Mouse (Mus musculus): ENCODE results near the gene Tprg. TPM values are rescaled to one million over a fixed set of nuclear protein-coding genes. Genes with fewer than 3 reads are reported as not detected.

Gene Tprg
- polyA plus RNA-seq, 1 experiment from 2014 or later, result 0.23 TPM

DNA sequence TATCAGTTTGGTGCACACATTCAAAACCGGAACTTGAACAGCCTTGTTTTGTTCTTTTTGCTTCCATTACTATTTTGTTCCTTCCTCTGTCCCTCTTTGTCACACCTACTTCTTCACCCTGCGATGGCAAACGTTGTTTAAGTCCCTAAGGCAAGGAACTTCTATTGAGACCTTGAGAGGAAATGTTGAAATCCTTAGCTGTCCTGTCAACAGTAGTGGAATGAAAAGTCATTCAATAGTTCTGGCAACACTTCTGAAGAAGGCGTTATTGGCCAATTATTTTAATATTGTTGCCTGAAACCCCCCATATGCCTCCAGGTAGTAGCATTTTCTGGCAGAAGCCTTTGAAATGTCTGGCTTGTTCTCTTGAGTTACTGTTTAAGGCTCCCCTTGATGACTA lies 137.4 kb downstream of the Tprg start:
- DNase-seq (ENCODE audit: low spot score), result no peak
- no peak overlapping the region for H3K9ac ChIP-seq (ENCODE audit: low read length)
- H3K27me3 ChIP-seq (ENCODE audit: control insufficient read depth, insufficient read depth, low read length), result no peaks in the 10 kb centered on the region
- no peak overlapping the region for H3K4me3 ChIP-seq (ENCODE audit: low read depth, low read length)
- H3K36me3 ChIP-seq (ENCODE audit: control insufficient read depth, insufficient read depth, low read length), result no peaks in the 10 kb centered on the region
- 94% methylated on average over 4 of the region's 4 CpGs for WGBS
- no peaks in the 10 kb centered on the region for H3K9me3 ChIP-seq (ENCODE audit: control insufficient read depth, low read length)
- ATAC-seq (ENCODE audit: insufficient number of reproducible peaks, low FRiP score, low TSS enrichment, low read depth), result no peak
- no peaks in the 10 kb centered on the region for H3K4me1 ChIP-seq (ENCODE audit: control insufficient read depth, insufficient read depth, low read length)
- no peak overlapping the region for H3K4me2 ChIP-seq (ENCODE audit: low read depth, severe bottlenecking)
- no peak overlapping the region for H3K27ac ChIP-seq (replicated peaks; ENCODE audit: low read depth, low read length)

DNA sequence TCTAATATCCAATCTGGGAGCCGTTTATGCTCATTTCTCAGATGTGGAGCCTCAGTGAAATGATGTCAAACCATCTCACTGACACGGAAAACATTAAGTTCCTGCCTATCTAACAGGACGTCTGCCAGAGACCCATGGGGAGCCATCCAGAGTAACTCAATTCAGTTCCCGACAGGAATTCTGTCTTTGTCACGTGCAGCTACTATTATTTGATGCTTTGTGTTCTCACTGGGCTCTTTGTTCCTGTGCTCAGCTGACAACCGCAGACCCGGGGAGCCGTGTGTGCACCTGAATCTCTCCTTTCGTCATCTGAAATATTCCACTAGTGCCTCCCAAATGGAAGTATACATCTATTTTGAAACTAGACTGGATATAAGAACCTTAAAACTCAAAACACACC lies 138.3 kb downstream of the Tprg start:
- Histone ChIP-seq H3K4me2 (ENCODE audit: low read depth, severe bottlenecking) (no peak overlapping the region), H3K4me1 (ENCODE audit: control insufficient read depth, insufficient read depth, low read length) (no peaks in the 10 kb centered on the region), H3K27ac (replicated peaks; ENCODE audit: low read depth, low read length) (no peak overlapping the region), H3K9me3 (ENCODE audit: control insufficient read depth, low read length) (no peaks in the 10 kb centered on the region), H3K9ac (ENCODE audit: low read length) (no peak overlapping the region), H3K36me3 (ENCODE audit: control insufficient read depth, insufficient read depth, low read length) (no peaks in the 10 kb centered on the region), H3K4me3 (ENCODE audit: low read depth, low read length) (no peak overlapping the region), H3K27me3 (ENCODE audit: control insufficient read depth, insufficient read depth, low read length) (no peaks in the 10 kb centered on the region)
- ATAC-seq (ENCODE audit: insufficient number of reproducible peaks, low FRiP score, low TSS enrichment, low read depth), result no peak
- no peak for DNase-seq (ENCODE audit: low spot score)
- WGBS, result 85% methylated on average over 9 of the region's 9 CpGs

GRCm38 (mm10) chr16:25425376-25425775 lies 138.8 kb downstream of the Tprg start:
- Histone ChIP-seq H3K27me3 (ENCODE audit: control insufficient read depth, insufficient read depth, low read length) (no peaks in the 10 kb centered on the region), H3K36me3 (ENCODE audit: control insufficient read depth, insufficient read depth, low read length) (no peaks in the 10 kb centered on the region), H3K9ac (ENCODE audit: low read length) (no peak overlapping the region), H3K4me2 (ENCODE audit: low read depth, severe bottlenecking) (no peak overlapping the region), H3K4me1 (ENCODE audit: control insufficient read depth, insufficient read depth, low read length) (no peaks in the 10 kb centered on the region), H3K9me3 (ENCODE audit: control insufficient read depth, low read length) (no peaks in the 10 kb centered on the region), H3K27ac (replicated peaks; ENCODE audit: low read depth, low read length) (no peak overlapping the region), H3K4me3 (ENCODE audit: low read depth, low read length) (no peak overlapping the region)
- DNase-seq (ENCODE audit: low spot score), result no peak
- no peak for ATAC-seq (ENCODE audit: insufficient number of reproducible peaks, low FRiP score, low TSS enrichment, low read depth)
- WGBS, result 75% methylated on average over 1 of the region's 1 CpGs

DNA sequence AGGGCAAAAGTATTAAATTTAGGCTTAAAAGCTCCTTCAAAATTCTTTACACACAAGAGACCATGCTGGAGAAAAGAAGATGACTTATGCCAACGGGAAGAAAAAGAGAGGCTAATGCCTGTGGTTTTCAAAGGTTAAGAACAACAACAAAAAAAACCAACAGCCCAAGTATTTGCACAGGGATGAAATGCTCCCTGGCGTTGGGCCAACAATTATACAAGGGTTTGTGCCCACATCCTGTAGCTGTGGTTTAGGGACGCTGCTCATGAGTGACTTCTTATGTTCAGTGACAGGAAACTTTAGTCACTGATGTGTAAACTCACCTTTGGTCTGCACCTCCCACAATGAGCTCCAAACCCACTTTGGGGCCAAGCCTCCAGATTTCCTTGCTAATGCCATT lies 139.6 kb downstream of the Tprg start:
- H3K4me1 ChIP-seq (ENCODE audit: control insufficient read depth, insufficient read depth, low read length), result no peaks in the 10 kb centered on the region

GRCm38 (mm10) chr16:25440039-25440438 lies 153.4 kb downstream of the Tprg start:
- no peaks in the 10 kb centered on the region for H3K9me3 ChIP-seq (ENCODE audit: control insufficient read depth, low read length)
- H3K9ac ChIP-seq (ENCODE audit: low read length), result no peak overlapping the region
- no peak for DNase-seq (ENCODE audit: low spot score)
- 75% methylated on average over 2 of the region's 2 CpGs for WGBS
- no peaks in the 10 kb centered on the region for H3K36me3 ChIP-seq (ENCODE audit: control insufficient read depth, insufficient read depth, low read length)
- no peak overlapping the region for H3K4me2 ChIP-seq (ENCODE audit: low read depth, severe bottlenecking)
- H3K4me3 ChIP-seq (ENCODE audit: low read depth, low read length), result no peak overlapping the region
- no peak overlapping the region for H3K27ac ChIP-seq (replicated peaks; ENCODE audit: low read depth, low read length)
- no peaks in the 10 kb centered on the region for H3K4me1 ChIP-seq (ENCODE audit: control insufficient read depth, insufficient read depth, low read length)
- H3K27me3 ChIP-seq (ENCODE audit: control insufficient read depth, insufficient read depth, low read length), result no peaks in the 10 kb centered on the region
- ATAC-seq (ENCODE audit: insufficient number of reproducible peaks, low FRiP score, low TSS enrichment, low read depth), result no peak

More for the DNA sequence above, 139.6 kb downstream of the Tprg start:
- no peaks in the 10 kb centered on the region for H3K9me3 ChIP-seq (ENCODE audit: control insufficient read depth, low read length)
- H3K27me3 ChIP-seq (ENCODE audit: control insufficient read depth, insufficient read depth, low read length), result no peaks in the 10 kb centered on the region
- no peak overlapping the region for H3K9ac ChIP-seq (ENCODE audit: low read length)
- H3K4me3 ChIP-seq (ENCODE audit: low read depth, low read length), result no peak overlapping the region
- DNase-seq (ENCODE audit: low spot score), result no peak
- no peak overlapping the region for H3K4me2 ChIP-seq (ENCODE audit: low read depth, severe bottlenecking)
- WGBS, result 64% methylated on average over 3 of the region's 3 CpGs
- H3K27ac ChIP-seq (replicated peaks; ENCODE audit: low read depth, low read length), result no peak overlapping the region
- ATAC-seq (ENCODE audit: insufficient number of reproducible peaks, low FRiP score, low TSS enrichment, low read depth), result no peak
- no peaks in the 10 kb centered on the region for H3K36me3 ChIP-seq (ENCODE audit: control insufficient read depth, insufficient read depth, low read length)

- Histone ChIP-seq H3K36me3 (ENCODE audit: control insufficient read depth, insufficient read depth, low read length) (no peaks in the 10 kb centered on the region), H3K27me3 (ENCODE audit: control insufficient read depth, insufficient read depth, low read length) (no peaks in the 10 kb centered on the region), H3K9me3 (ENCODE audit: control insufficient read depth, low read length) (no peaks in the 10 kb centered on the region), H3K4me1 (ENCODE audit: control insufficient read depth, insufficient read depth, low read length) (no peaks in the 10 kb centered on the region), H3K4me3 (ENCODE audit: low read depth, low read length) (no peak overlapping the region), H3K9ac (ENCODE audit: low read length) (no peak overlapping the region), H3K4me2 (ENCODE audit: low read depth, severe bottlenecking) (no peak overlapping the region), H3K27ac (replicated peaks; ENCODE audit: low read depth, low read length) (0 out of 2 replicates have a peak overlapping the region, but pooled peaks have one; percentile 26)
- ATAC-seq (ENCODE audit: insufficient number of reproducible peaks, low FRiP score, low TSS enrichment, low read depth) (no peak), DNase-seq (ENCODE audit: low spot score) (no peak)
- WGBS, result 54% methylated on average over 7 of the region's 7 CpGs
Measured at GRCm38 (mm10) chr16:25445580-25445979, 159.0 kb downstream of the Tprg start.

GRCm38 (mm10) chr16:25451511-25451910 lies 164.9 kb downstream of the Tprg start:
- no peaks in the 10 kb centered on the region for H3K4me1 ChIP-seq (ENCODE audit: control insufficient read depth, insufficient read depth, low read length)
- H3K9me3 ChIP-seq (ENCODE audit: control insufficient read depth, low read length), result no peaks in the 10 kb centered on the region
- H3K27me3 ChIP-seq (ENCODE audit: control insufficient read depth, insufficient read depth, low read length), result no peaks in the 10 kb centered on the region
- H3K4me3 ChIP-seq (ENCODE audit: low read depth, low read length), result no peak overlapping the region
- 81% methylated on average over 3 of the region's 3 CpGs for WGBS
- no peak for DNase-seq (ENCODE audit: low spot score)
- H3K4me2 ChIP-seq (ENCODE audit: low read depth, severe bottlenecking), result no peak overlapping the region
- no peaks in the 10 kb centered on the region for H3K36me3 ChIP-seq (ENCODE audit: control insufficient read depth, insufficient read depth, low read length)
- no peak for ATAC-seq (ENCODE audit: insufficient number of reproducible peaks, low FRiP score, low TSS enrichment, low read depth)
- H3K9ac ChIP-seq (ENCODE audit: low read length), result no peak overlapping the region
- no peak overlapping the region for H3K27ac ChIP-seq (replicated peaks; ENCODE audit: low read depth, low read length)

DNA sequence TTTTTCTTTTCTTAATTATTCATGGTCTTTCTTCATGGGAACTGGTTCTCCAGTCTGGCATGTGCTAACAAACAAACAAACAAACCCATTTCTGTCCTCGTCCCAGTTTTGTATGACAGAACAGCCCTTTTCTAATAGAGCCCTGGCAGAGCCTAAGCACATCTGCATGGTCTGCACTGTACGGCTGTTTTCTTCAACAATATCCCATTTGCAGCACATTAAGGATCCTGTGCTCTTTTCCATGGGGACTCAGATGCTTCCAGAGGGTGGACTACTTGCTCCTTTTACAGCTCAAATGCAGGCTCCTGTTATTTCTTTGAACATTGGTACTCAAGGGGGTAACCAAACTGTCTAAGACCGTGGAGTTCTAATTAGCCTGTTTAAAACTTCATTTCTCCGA lies 178.1 kb downstream of the Tprg start:
- no peak overlapping the region for H3K4me2 ChIP-seq (ENCODE audit: low read depth, severe bottlenecking)
- H3K9ac ChIP-seq (ENCODE audit: low read length), result no peak overlapping the region
- H3K4me3 ChIP-seq (ENCODE audit: low read depth, low read length), result no peak overlapping the region
- H3K27me3 ChIP-seq (ENCODE audit: control insufficient read depth, insufficient read depth, low read length), result no peaks in the 10 kb centered on the region
- H3K36me3 ChIP-seq (ENCODE audit: control insufficient read depth, insufficient read depth, low read length), result no peaks in the 10 kb centered on the region
- 68% methylated on average over 4 of the region's 4 CpGs for WGBS
- no peak for ATAC-seq (ENCODE audit: insufficient number of reproducible peaks, low FRiP score, low TSS enrichment, low read depth)
- H3K9me3 ChIP-seq (ENCODE audit: control insufficient read depth, low read length), result no peaks in the 10 kb centered on the region
- no peak overlapping the region for H3K27ac ChIP-seq (replicated peaks; ENCODE audit: low read depth, low read length)
- no peak for DNase-seq (ENCODE audit: low spot score)
- peaks cover 4% of the 10 kb centered on the region for H3K4me1 ChIP-seq (ENCODE audit: control insufficient read depth, insufficient read depth, low read length)

GRCm38 (mm10) chr16:25465435-25466139 lies 179.0 kb downstream of the Tprg start:
- peak; percentile 86 for ATAC-seq (ENCODE audit: insufficient number of reproducible peaks, low FRiP score, low TSS enrichment, low read depth)
- 33% methylated on average over 13 of the region's 13 CpGs for WGBS

More at GRCm38 (mm10) chr16:25465435-25466139, 179.0 kb downstream of the Tprg start:
- no peak overlapping the region for H3K4me2 ChIP-seq (ENCODE audit: low read depth, severe bottlenecking)
- H3K27me3 ChIP-seq (ENCODE audit: control insufficient read depth, insufficient read depth, low read length), result no peaks in the 10 kb centered on the region
- H3K4me3 ChIP-seq (ENCODE audit: low read depth, low read length), result no peak overlapping the region
- H3K27ac ChIP-seq (replicated peaks; ENCODE audit: low read depth, low read length), result peak overlapping the region; percentile 43; the same call in 1 of the 2 replicates
- no peak overlapping the region for H3K9ac ChIP-seq (ENCODE audit: low read length)
- peaks cover 4% of the 10 kb centered on the region for H3K4me1 ChIP-seq (ENCODE audit: control insufficient read depth, insufficient read depth, low read length)
- H3K9me3 ChIP-seq (ENCODE audit: control insufficient read depth, low read length), result no peaks in the 10 kb centered on the region
- DNase-seq (ENCODE audit: low spot score), result peak; percentile 55
- H3K36me3 ChIP-seq (ENCODE audit: control insufficient read depth, insufficient read depth, low read length), result no peaks in the 10 kb centered on the region
